Mouse (Mus musculus) cerebellum, adult 2 months (tissue): ENCODE measurements at regions not wholly inside any gene's neighbourhood (a gene's known extent, or its start where the extent isn't known, plus 50 kb on each side); places are given as distances from the start of the nearest gene placed in this dataset.

ENCODE experiments used
- CTCF ChIP-seq: fragments of 200-500 bp; IDR thresholded peaks from 2 replicates; pipeline ENCODE4 v1.5.1; 2011; ENCODE audit warnings: low read depth, mild to moderate bottlenecking, control low read depth, low read length, moderate library complexity, borderline replicate concordance; ENCODE audit not compliant: insufficient read depth
- POLR2A ChIP-seq: fragments of 200-500 bp; IDR thresholded peaks from 2 replicates; pipeline ENCODE4 v1.6.1; 2011; ENCODE audit warnings: low read length, control low read depth, borderline replicate concordance; ENCODE audit not compliant: insufficient read depth

DNA sequence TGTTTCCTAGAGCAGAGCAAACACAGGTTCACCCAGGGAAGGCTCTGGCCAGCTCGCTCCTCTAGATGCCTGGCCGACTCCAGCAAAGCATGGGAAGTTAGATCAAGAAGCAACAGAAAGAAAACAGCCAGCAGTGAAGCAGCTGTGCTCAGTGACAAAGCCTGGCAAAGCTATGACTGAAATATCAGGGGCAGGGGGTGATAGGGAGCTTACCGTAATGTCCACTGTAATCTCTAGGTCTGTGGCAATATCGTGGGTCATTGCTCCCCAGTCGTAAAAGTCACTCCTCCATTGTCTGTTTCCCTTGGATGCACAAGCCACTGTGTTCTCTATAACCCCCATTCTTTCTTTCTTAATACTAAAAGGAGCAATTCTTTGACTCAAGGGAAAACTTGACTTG, 124.4 kb downstream of the Efnb2 start:
- TF ChIP-seq CTCF = no peak
- TF ChIP-seq POLR2A = no peak
